Mouse (Mus musculus) forebrain, embryonic 11.5 days (tissue): ENCODE measurements around the gene Ankrd23. TPM values are rescaled to one million over a fixed set of nuclear protein-coding genes. Genes with fewer than 3 reads are reported as not detected.

ENCODE experiments used
- ATAC-seq: fragments of 200-750 bp; cut with Nextera tagmentation; replicated peaks from 2 replicates; pipeline ENCODE4 v1.8.0; 2017; ENCODE audit warnings: moderate TSS enrichment; ENCODE audit not compliant: low FRiP score
- DNase-seq: peaks from one replicate; pipeline ENCODE4 v3.0.0-alpha.2; 2017; ENCODE audit warnings: low spot score
- H3K27ac ChIP-seq: fragments of 300-500 bp; sonication (generic); 2 replicates; pipeline ENCODE4 v1.5.1; 2014; ENCODE audit warnings: low read depth, low read length
- H3K27me3 ChIP-seq: fragments of 300-500 bp; sonication (generic); 2 replicates; pipeline ENCODE4 v1.6.1; 2014; ENCODE audit warnings: mild to moderate bottlenecking, low read length, mixed read lengths; ENCODE audit not compliant: control insufficient read depth, insufficient read depth
- H3K36me3 ChIP-seq: fragments of 300-500 bp; sonication (generic); 2 replicates; pipeline ENCODE4 v1.6.1; 2014; ENCODE audit warnings: mild to moderate bottlenecking, low read length, moderate library complexity, mixed read lengths; ENCODE audit not compliant: control insufficient read depth, insufficient read depth
- H3K4me1 ChIP-seq: fragments of 300-500 bp; sonication (generic); replicated peaks from 2 replicates; pipeline ENCODE4 v1.6.1; 2014; ENCODE audit warnings: low read length, mixed read lengths; ENCODE audit not compliant: control insufficient read depth, insufficient read depth
- H3K4me2 ChIP-seq: fragments of 300-500 bp; sonication (generic); 2 replicates; pipeline ENCODE4 v1.6.1; 2014; ENCODE audit warnings: low read depth, mild to moderate bottlenecking, low read length, moderate library complexity, mixed read lengths; ENCODE audit not compliant: severe bottlenecking
- H3K4me3 ChIP-seq: fragments of 300-500 bp; sonication (generic); 2 replicates; pipeline ENCODE4 v1.5.1; 2014; ENCODE audit warnings: low read depth, low read length
- H3K9ac ChIP-seq: fragments of 300-500 bp; sonication (generic); 2 replicates; pipeline ENCODE4 v1.6.1; 2014; ENCODE audit warnings: low read length
- H3K9me3 ChIP-seq: fragments of 300-500 bp; sonication (generic); 2 replicates; pipeline ENCODE4 v1.6.1; 2016; ENCODE audit warnings: low read length, mixed read lengths; ENCODE audit not compliant: control insufficient read depth
- WGBS: fragments of 180-500 bp; shearing (Covaris S2); extraction: QIAGEN DNeasy Blood & Tissue Kit; methylation state at CpG from one replicate; pipeline ENCODE4 v1.1.7; 2014; 5-methylcytosine and 5-hydroxymethylcytosine counted together
- microRNA-seq: library from miRNA; unstranded; fragments of <30 nt; microRNA quantifications from one replicate; pipeline ENCODE4, GENCODE M21; 2016; ENCODE audit not compliant: insufficient number of aligned reads
- polyA plus RNA-seq: library from polyadenylated mRNA; unstranded; fragments of >200 nt; fragmentation: Nextera tagmentation; extraction: Ambion mirVana; gene quantifications from 2 replicates; pipeline ENCODE4 v1.2.1, GENCODE M21; 2014

The Ankrd23 gene
- polyA plus RNA-seq, 1 experiment from 2014 or later = 16.5 TPM

DNA sequence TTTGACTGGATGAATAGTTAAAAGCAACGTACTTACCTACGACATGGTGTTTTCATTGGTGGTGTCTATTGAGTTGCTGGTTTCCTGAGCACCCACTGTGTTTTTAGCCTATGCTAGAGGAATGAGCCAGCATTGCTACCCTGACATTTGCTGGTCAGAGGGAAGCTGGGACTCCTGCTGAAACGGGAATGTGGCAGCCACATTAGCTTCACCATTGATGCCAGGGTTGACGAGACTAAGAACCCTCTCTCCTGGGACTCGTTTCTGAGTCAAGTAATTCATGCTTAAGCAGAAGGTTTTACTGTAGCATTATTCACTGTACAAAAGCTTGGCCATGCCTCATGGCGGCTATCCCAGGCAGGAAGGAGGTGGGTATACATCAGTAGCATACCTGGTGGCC, 47.0 kb downstream of the Ankrd23 start:
- no peak overlapping the region for H3K4me3 ChIP-seq
- 77% methylated on average over 6 of the region's 6 CpGs for WGBS
- DNase-seq (no peak), ATAC-seq (no peak)
- H3K9me3 ChIP-seq = no peaks in the 10 kb centered on the region
- H3K27me3 ChIP-seq = no peaks in the 10 kb centered on the region
- no peaks in the 10 kb centered on the region; the same call in 1 of the 2 replicates for H3K4me1 ChIP-seq
- H3K27ac ChIP-seq = no peak overlapping the region
- H3K36me3 ChIP-seq = no peaks in the 10 kb centered on the region
- no peak overlapping the region for H3K4me2 ChIP-seq
- H3K9ac ChIP-seq = no peak overlapping the region

DNA sequence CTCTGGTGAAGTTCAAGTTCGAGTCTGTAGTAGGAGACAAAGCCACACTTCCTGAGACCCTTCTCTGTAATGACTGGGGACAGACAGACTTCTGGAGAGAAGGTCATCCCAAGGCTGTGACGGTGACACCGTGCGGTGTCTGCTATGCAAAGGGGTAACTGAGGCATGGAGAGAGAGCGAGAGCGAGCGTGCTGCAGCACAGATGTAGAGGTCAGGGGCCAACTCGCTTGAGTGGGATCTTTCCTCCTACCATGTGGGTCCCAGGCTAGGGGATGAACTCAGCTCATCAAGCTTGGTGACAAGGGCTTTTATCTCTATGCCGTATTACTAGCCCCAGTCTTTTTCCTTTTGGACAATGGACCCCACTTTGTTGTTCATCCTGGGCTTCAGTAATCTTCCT, 49.6 kb downstream of the Ankrd23 start:
- H3K4me1 ChIP-seq = no peaks in the 10 kb centered on the region
- H3K9ac ChIP-seq = no peak overlapping the region
- 79% methylated on average over 9 of the region's 9 CpGs for WGBS
- H3K27me3 ChIP-seq = no peaks in the 10 kb centered on the region
- no peak for ATAC-seq
- no peaks in the 10 kb centered on the region for H3K9me3 ChIP-seq
- no peak overlapping the region for H3K4me3 ChIP-seq
- no peak for DNase-seq
- no peak overlapping the region for H3K27ac ChIP-seq
- H3K4me2 ChIP-seq = no peak overlapping the region
- no peaks in the 10 kb centered on the region for H3K36me3 ChIP-seq

DNA sequence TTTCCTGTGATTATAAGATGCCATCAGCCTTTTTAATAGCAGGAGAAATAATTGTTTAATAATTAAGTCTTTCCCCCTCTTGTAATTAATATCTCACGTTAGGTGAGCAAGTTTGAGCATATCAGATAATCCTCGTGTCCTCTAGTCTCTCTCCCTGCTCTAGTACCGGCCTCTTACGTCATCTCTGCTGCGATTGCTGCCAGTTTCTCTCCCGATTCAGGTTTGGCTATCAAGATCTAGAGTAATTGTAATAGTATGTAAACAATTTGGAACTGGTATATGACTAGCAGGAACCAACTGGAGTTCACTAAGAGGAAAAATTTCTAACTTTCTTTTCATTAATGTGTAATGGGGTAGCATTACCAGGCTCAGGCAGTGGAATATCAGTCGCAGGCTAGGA, 51.6 kb downstream of the Ankrd23 start:
- H3K36me3 ChIP-seq = no peaks in the 10 kb centered on the region
- DNase-seq (no peak), ATAC-seq (no peak)
- no peak overlapping the region for H3K9ac ChIP-seq
- WGBS = 90% methylated on average over 7 of the region's 7 CpGs
- no peak overlapping the region for H3K4me2 ChIP-seq
- H3K4me3 ChIP-seq = no peak overlapping the region
- H3K9me3 ChIP-seq = no peaks in the 10 kb centered on the region
- no peak overlapping the region for H3K27ac ChIP-seq
- no peaks in the 10 kb centered on the region for H3K27me3 ChIP-seq
- H3K4me1 ChIP-seq = no peaks in the 10 kb centered on the region

GRCm38 (mm10) chr1:36483825-36484224, 52.9 kb downstream of the Ankrd23 start:
- Histone ChIP-seq H3K9ac (no peak overlapping the region), H3K27ac (no peak overlapping the region), H3K9me3 (no peaks in the 10 kb centered on the region), H3K4me1 (no peaks in the 10 kb centered on the region), H3K36me3 (no peaks in the 10 kb centered on the region), H3K27me3 (no peaks in the 10 kb centered on the region), H3K4me2 (no peak overlapping the region), H3K4me3 (no peak overlapping the region)
- ATAC-seq (no peak), DNase-seq (no peak)
- 64% methylated on average over 4 of the region's 4 CpGs for WGBS

Small RNA genes within 50 kb of the gene (microRNA-seq; reads per million reads assigned to microRNA genes)
- not detected for gene Gm47280

Other genes with a start within 250 kb of the Ankrd23 start
- gene Arid5a, start 229.2 kb downstream of the Ankrd23 start, polyA plus RNA-seq = 2.5 and 3.3 TPM in 2 replicates
- gene Kansl3, start 167.7 kb downstream of the Ankrd23 start, polyA plus RNA-seq = 46.2 and 49.6 TPM in 2 replicates
- 1.4 and 1.9 TPM in 2 replicates for gene Fer1l5, start 164.6 kb downstream of the Ankrd23 start, polyA plus RNA-seq
- gene Lman2l, start 91.6 kb downstream of the Ankrd23 start, polyA plus RNA-seq = 37.4 and 40.9 TPM in 2 replicates
- gene Cnnm4, start 65.3 kb downstream of the Ankrd23 start, polyA plus RNA-seq = 14.6 and 15.0 TPM in 2 replicates
- gene Cnnm3, start 25.0 kb downstream of the Ankrd23 start, polyA plus RNA-seq = 6.8 and 7.4 TPM in 2 replicates
- gene Gm42417, start 2.5 kb upstream of the Ankrd23 start, polyA plus RNA-seq = not detected in 2 replicates
- 18.7 and 20.8 TPM in 2 replicates for gene Ankrd39, start 10.6 kb upstream of the Ankrd23 start, polyA plus RNA-seq
- 2.9 and 3.3 TPM in 2 replicates for gene Sema4c, start 21.5 kb upstream of the Ankrd23 start, polyA plus RNA-seq
- gene Fam178b, start 146.3 kb upstream of the Ankrd23 start, polyA plus RNA-seq = 0.43 TPM in 1 of 2 replicates, not detected in the other
- 437 and 453 TPM in 2 replicates for gene Cox5b, start 154.6 kb upstream of the Ankrd23 start, polyA plus RNA-seq
- gene 4933424G06Rik, start 173.3 kb upstream of the Ankrd23 start, polyA plus RNA-seq = 0.17 TPM in 1 of 2 replicates, not detected in the other
- 104 and 113 TPM in 2 replicates for gene Actr1b, start 177.5 kb upstream of the Ankrd23 start, polyA plus RNA-seq
- 0.37 and 0.44 TPM in 2 replicates for gene Zap70, start 224.9 kb upstream of the Ankrd23 start, polyA plus RNA-seq